Mouse (Mus musculus): ENCODE measurements around the gene Hnf1a.

The Hnf1a gene

GRCm38 (mm10) chr5:114979250-114980121 lies 8.6 kb upstream of the Hnf1a start:
- peak; percentile 73 for DNase-seq (ENCODE audit: low read depth)

GRCm38 (mm10) chr5:114978888-114979249 lies 8.0 kb upstream of the Hnf1a start:
- peak; percentile 90 for DNase-seq (ENCODE audit: low read depth)

- DNase-seq (ENCODE audit: low read depth): no peak
Measured at GRCm38 (mm10) chr5:114978473-114978872, 7.6 kb upstream of the Hnf1a start.

GRCm38 (mm10) chr5:114976935-114977334 lies 6.0 kb upstream of the Hnf1a start:
- DNase-seq (ENCODE audit: low read depth): no peak

- no peak for DNase-seq (ENCODE audit: low read depth)
Measured at GRCm38 (mm10) chr5:114973131-114973530, 2.2 kb upstream of the Hnf1a start.

- no peak for DNase-seq (ENCODE audit: low read depth)
Measured at GRCm38 (mm10) chr5:114972201-114972600, 1.3 kb upstream of the Hnf1a start.

GRCm38 (mm10) chr5:114969609-114970215 lies 1.2 kb downstream of the Hnf1a start:
- DNase-seq (ENCODE audit: low read depth): no peak

- DNase-seq (ENCODE audit: low read depth): no peak
Measured at GRCm38 (mm10) chr5:114969064-114969463, 1.8 kb downstream of the Hnf1a start.

- no peak for DNase-seq (ENCODE audit: low read depth)
Measured at GRCm38 (mm10) chr5:114968651-114969050, 2.2 kb downstream of the Hnf1a start.

GRCm38 (mm10) chr5:114967523-114968268 lies 3.2 kb downstream of the Hnf1a start:
- DNase-seq (ENCODE audit: low read depth): no peak

- peak; percentile 42 for DNase-seq (ENCODE audit: low read depth)
Measured at GRCm38 (mm10) chr5:114964967-114965898, 5.7 kb downstream of the Hnf1a start.

GRCm38 (mm10) chr5:114964315-114964966 lies 6.5 kb downstream of the Hnf1a start:
- DNase-seq (ENCODE audit: low read depth): no peak

GRCm38 (mm10) chr5:114961590-114962360 lies 9.1 kb downstream of the Hnf1a start:
- no peak for DNase-seq (ENCODE audit: low read depth)

GRCm38 (mm10) chr5:114958069-114958468 lies 12.8 kb downstream of the Hnf1a start:
- DNase-seq (ENCODE audit: low read depth): no peak

GRCm38 (mm10) chr5:114953326-114953725 lies 17.6 kb downstream of the Hnf1a start:
- DNase-seq (ENCODE audit: low read depth): no peak

GRCm38 (mm10) chr5:114951279-114951880 lies 19.5 kb downstream of the Hnf1a start:
- DNase-seq (ENCODE audit: low read depth): no peak

- no peak for DNase-seq (ENCODE audit: low read depth)
Measured at GRCm38 (mm10) chr5:114950669-114951068, 20.2 kb downstream of the Hnf1a start.

- DNase-seq (ENCODE audit: low read depth): no peak
Measured at GRCm38 (mm10) chr5:114949812-114950211, 21.1 kb downstream of the Hnf1a start.

- no peak for DNase-seq (ENCODE audit: low read depth)
Measured at GRCm38 (mm10) chr5:114949316-114949715, 21.6 kb downstream of the Hnf1a start.

GRCm38 (mm10) chr5:114948891-114949290 lies 22.0 kb downstream of the Hnf1a start:
- no peak for DNase-seq (ENCODE audit: low read depth)
